Mouse (Mus musculus): Measurements from ENCODE around the gene Dmrt3. TPM values are rescaled to one million over a fixed set of nuclear protein-coding genes. Genes with fewer than 3 reads are reported as not detected.

Gene Dmrt3
- not detected for total RNA-seq (2018; cell fraction: chromatin; rRNA removed)
- not detected for total RNA-seq (2018; cell fraction: cytosol; rRNA removed)
- total RNA-seq (2018; cell fraction: nucleus; rRNA removed), result not detected
- polyA plus RNA-seq (2018), result not detected in 3 replicates

- WGBS (ENCODE audit: missing documents), result 3% methylated on average over 20 of the region's 29 CpGs
- Histone ChIP-seq H3K27ac (no peak within 1 kb of the TSS), H3K4me3 (ENCODE audit: inconsistent target) (no peak within 1 kb of the TSS), H3K79me2 (ENCODE audit: inconsistent target) (no peaks in the 10 kb centered on the region), H3K36me3 (ENCODE audit: inconsistent target) (no peaks in the 10 kb centered on the region)
Observed at GRCm38 (mm10) chr19:25610015-25610410, at the start of gene Dmrt3. Gene Dmrt3, plus strand, starts transcription at chr19:25610301.

GRCm38 (mm10) chr19:25564430-25564829, 45.7 kb upstream of the Dmrt3 start:
- Histone ChIP-seq H3K4me3 (ENCODE audit: inconsistent target) (no peak overlapping the region), H3K27ac (no peak overlapping the region), H3K79me2 (ENCODE audit: inconsistent target) (no peaks in the 10 kb centered on the region), H3K36me3 (ENCODE audit: inconsistent target) (no peaks in the 10 kb centered on the region)
- 73% methylated on average over 12 of the region's 12 CpGs for WGBS (ENCODE audit: missing documents)

- Histone ChIP-seq H3K36me3 (ENCODE audit: inconsistent target) (no peaks in the 10 kb centered on the region), H3K79me2 (ENCODE audit: inconsistent target) (no peaks in the 10 kb centered on the region), H3K4me3 (ENCODE audit: inconsistent target) (no peak overlapping the region), H3K27ac (no peak overlapping the region)
- WGBS (ENCODE audit: missing documents), result 89% methylated on average over 7 of the region's 7 CpGs
Observed at GRCm38 (mm10) chr19:25569778-25570177, 40.3 kb upstream of the Dmrt3 start.

GRCm38 (mm10) chr19:25574431-25574830, 35.7 kb upstream of the Dmrt3 start:
- Histone ChIP-seq H3K36me3 (ENCODE audit: inconsistent target) (no peaks in the 10 kb centered on the region), H3K27ac (no peak overlapping the region), H3K79me2 (ENCODE audit: inconsistent target) (no peaks in the 10 kb centered on the region), H3K4me3 (ENCODE audit: inconsistent target) (no peak overlapping the region)
- WGBS (ENCODE audit: missing documents), result 51% methylated on average over 10 of the region's 10 CpGs

DNA sequence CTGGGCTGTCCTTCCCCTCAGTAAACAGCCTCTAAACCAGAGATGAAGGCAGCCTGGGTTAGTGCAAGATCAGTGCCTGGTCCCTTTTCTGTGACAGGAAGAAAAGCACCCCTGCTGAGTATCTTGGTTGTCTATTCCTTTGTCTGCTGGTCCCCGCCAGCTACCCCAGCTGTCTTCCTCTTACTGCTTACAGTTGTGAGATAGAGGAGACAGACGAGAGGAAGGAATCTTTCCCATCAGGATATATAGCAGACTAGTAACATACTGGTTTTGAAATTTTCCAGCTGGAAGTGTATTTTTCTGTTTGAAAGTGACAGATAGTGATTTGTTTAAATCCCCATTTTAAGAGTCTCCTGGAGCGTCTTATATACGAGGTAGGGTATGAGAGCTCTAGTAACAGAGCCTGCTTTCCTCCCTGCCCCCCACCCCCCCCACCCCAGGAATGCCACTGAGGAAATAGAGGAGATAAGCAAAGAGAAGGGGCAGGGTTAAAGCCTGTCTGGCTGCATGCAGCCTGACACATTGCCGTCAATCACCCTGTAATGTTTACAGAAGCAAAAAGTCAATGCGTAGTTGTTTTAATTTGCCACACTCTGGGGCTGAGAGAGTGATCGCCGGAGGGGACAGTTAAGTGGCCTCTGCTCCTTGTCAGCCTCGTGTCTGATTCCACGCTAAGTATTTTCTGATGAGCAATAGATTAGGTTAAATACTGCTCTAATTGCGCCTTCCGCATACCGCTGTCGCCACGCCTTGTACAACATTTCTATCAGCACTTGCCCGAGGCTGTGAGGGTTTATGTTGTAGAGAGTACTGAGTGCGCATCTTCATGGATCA, 34.9 kb upstream of the Dmrt3 start:
- Histone ChIP-seq H3K4me3 (ENCODE audit: inconsistent target) (no peak overlapping the region), H3K36me3 (ENCODE audit: inconsistent target) (no peaks in the 10 kb centered on the region), H3K79me2 (ENCODE audit: inconsistent target) (no peaks in the 10 kb centered on the region), H3K27ac (no peak overlapping the region)
- whole genome bisulfite sequencing (ENCODE audit: missing documents), result 24% methylated on average over 17 of the region's 17 CpGs

DNA sequence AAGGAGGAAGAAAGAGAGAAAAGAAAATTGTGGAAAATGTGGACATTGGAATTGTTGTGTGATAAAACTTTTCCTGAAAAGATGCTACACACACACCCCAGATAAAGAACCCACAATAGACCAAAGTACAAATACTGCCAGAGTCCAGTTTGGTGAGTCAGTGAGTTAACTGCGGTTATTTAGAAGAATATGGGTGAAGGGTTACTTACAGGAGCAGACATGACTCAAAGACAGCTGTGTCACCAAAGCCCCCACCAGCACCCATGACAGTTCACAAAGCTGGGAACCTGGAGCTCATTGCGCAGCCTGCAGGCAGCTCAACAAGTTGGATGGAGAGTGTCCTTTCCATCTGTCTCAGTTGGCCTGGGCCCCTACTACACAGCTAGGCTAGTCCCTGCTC, 31.7 kb upstream of the Dmrt3 start:
- 95% methylated on average over 2 of the region's 2 CpGs for WGBS (ENCODE audit: missing documents)

DNA sequence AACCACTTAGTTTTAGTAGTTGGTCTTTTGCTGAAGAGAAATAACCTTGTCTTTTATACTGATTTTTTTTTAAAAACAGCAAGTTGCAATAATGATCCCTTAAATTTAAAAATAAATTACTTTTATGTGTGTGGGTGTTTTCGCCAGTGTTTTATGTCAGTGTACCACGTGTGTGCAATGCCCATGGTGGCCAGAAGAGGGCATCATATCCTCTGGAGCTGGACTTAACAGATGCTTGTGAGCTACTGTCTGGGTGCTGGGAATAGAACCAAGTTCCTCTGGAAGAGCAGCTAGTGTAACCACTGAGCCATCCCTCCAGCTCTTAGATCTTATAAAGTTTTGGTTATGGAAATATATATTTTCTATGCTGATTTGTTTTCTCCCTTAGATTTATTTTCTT, 30.7 kb upstream of the Dmrt3 start:
- Histone ChIP-seq H3K4me3 (ENCODE audit: inconsistent target) (no peak overlapping the region), H3K36me3 (ENCODE audit: inconsistent target) (no peaks in the 10 kb centered on the region), H3K79me2 (ENCODE audit: inconsistent target) (no peaks in the 10 kb centered on the region), H3K27ac (no peak overlapping the region)
- 82% methylated on average over 2 of the region's 2 CpGs for WGBS (ENCODE audit: missing documents)

More for the DNA sequence above, 31.7 kb upstream of the Dmrt3 start:
- Histone ChIP-seq H3K4me3 (ENCODE audit: inconsistent target) (no peak overlapping the region), H3K27ac (no peak overlapping the region), H3K36me3 (ENCODE audit: inconsistent target) (no peaks in the 10 kb centered on the region), H3K79me2 (ENCODE audit: inconsistent target) (no peaks in the 10 kb centered on the region)

DNA sequence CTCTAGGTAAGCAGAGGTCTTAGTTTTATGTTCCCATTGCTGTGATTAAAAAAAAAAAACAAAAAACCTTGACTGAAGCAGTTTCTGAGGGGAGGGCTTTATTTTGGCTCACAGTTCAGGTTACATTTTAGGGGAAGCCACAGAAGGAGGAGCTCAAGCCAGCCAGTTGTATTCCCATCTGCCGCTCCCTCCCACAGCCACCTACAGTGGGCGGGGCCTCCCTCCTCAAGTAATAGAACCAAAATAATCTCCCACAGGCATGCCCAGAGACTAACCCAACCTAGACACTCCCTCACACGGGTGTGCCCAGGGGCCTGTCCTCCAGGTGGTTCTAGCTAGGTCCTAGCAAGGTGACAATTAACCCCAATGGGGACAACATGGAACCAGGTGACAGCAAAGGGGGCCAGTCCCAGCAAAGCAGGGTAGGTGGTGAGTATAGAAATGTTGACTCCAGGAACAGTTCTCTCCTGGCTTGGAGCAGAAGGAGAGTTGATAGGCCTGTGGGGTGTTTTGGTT, 12.3 kb upstream of the Dmrt3 start:
- no peaks in the 10 kb centered on the region for H3K79me2 ChIP-seq (ENCODE audit: inconsistent target)
- no peak overlapping the region for H3K27ac ChIP-seq
- H3K36me3 ChIP-seq (ENCODE audit: inconsistent target), result no peaks in the 10 kb centered on the region
- H3K4me3 ChIP-seq (ENCODE audit: inconsistent target), result no peak overlapping the region
- WGBS (ENCODE audit: missing documents), result 54% methylated on average over 3 of the region's 3 CpGs

GRCm38 (mm10) chr19:25598626-25599025, 11.5 kb upstream of the Dmrt3 start:
- Histone ChIP-seq H3K27ac (no peak overlapping the region), H3K36me3 (ENCODE audit: inconsistent target) (no peaks in the 10 kb centered on the region), H3K79me2 (ENCODE audit: inconsistent target) (no peaks in the 10 kb centered on the region), H3K4me3 (ENCODE audit: inconsistent target) (no peak overlapping the region)
- WGBS (ENCODE audit: missing documents), result 33% methylated on average over 4 of the region's 4 CpGs

- Histone ChIP-seq H3K4me3 (ENCODE audit: inconsistent target) (no peak overlapping the region), H3K36me3 (ENCODE audit: inconsistent target) (no peaks in the 10 kb centered on the region), H3K27ac (no peak overlapping the region), H3K79me2 (ENCODE audit: inconsistent target) (no peaks in the 10 kb centered on the region)
- 6% methylated on average over 8 of the region's 8 CpGs for WGBS (ENCODE audit: missing documents)
Observed at GRCm38 (mm10) chr19:25601966-25602365, 8.1 kb upstream of the Dmrt3 start.

DNA sequence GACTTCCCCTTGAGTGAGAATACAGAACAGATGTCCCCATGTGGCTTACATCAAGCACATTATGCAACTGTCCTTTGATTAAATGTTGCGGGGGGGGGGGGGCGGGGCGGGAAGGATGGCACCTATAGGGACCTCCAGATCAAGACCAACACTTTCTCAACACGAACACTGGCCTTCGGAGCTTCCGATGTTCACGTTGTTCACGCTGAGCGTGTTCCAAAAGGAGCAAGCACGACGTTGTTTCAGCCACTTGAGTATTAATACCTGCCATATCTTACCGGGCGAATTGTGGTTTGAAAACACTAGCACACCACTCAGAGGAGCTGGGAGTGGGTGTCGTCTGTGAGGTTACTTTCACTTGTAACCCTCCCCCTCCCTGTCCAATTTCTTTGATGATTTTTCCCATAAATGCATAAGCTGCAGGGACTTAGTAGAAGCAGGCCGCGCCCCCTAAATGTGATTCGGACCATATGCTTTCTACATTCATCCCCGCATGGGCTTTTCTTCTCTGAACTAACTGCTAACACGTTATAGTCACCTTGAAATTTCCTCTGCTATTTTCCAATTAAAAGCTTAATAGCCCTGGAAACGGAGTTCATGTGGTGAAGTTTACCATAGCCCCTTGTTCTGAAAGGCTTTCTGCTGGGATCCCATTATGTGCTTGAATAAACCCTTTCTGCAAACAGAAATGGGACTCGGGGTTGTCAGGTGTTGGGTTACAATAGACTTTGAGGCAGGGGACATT, 2.5 kb upstream of the Dmrt3 start:
- H3K36me3 ChIP-seq (ENCODE audit: inconsistent target), result no peaks in the 10 kb centered on the region
- H3K79me2 ChIP-seq (ENCODE audit: inconsistent target), result no peaks in the 10 kb centered on the region
- no peak overlapping the region for H3K4me3 ChIP-seq (ENCODE audit: inconsistent target)
- H3K27ac ChIP-seq, result no peak overlapping the region
- WGBS (ENCODE audit: missing documents), result 4% methylated on average over 21 of the region's 21 CpGs

- WGBS (ENCODE audit: missing documents), result 12% methylated on average over 7 of the region's 7 CpGs
Observed at GRCm38 (mm10) chr19:25608206-25608580, 1.9 kb upstream of the Dmrt3 start.

DNA sequence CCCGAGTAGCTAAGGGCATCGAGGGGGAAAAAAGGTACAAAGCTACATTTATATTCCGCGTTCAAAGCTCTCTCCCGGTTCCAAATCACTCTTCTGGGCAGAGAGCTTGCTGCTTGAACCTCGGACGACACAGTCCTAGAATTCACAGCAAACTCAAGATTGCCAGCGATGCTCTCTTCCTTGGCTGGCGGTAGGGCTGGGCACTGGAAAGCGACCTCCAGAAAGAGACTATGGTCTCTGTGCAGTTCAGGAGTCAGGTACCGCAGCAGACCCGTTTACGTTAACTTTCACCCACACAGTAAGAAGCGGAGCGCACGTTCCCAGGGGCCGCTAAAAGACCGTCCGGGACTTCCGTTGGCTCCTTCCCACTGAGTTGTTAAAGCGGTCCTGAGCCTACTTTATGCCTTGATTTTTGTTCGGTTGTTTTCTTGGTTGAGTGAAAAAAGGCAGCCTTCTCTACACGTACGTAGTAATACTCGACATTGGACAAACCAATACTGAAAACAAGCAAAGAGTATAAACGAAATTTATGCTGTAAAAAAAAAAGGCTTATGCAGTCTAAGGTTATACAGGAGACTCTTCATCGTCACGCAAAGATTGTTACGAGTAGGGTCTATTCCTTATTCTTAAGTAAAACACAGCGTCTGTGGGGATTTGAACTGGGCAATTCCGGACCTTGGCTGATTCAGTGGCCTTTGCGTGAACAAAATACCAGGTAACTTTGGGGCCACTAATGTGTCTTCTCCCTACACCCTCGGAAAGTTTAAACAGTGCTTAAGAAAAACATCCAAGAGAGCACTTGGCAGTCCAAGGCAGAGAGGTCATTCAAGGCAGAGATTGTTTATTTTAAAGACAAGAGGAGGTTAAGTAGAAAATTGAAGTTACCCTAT, 895 bp upstream of the Dmrt3 start:
- Histone ChIP-seq H3K27ac (no peak overlapping the region), H3K4me3 (ENCODE audit: inconsistent target) (no peak overlapping the region), H3K36me3 (ENCODE audit: inconsistent target) (no peaks in the 10 kb centered on the region), H3K79me2 (ENCODE audit: inconsistent target) (no peaks in the 10 kb centered on the region)
- 6% methylated on average over 33 of the region's 33 CpGs for WGBS (ENCODE audit: missing documents)

More at GRCm38 (mm10) chr19:25608206-25608580, 1.9 kb upstream of the Dmrt3 start:
- no peaks in the 10 kb centered on the region for H3K79me2 ChIP-seq (ENCODE audit: inconsistent target)
- no peak overlapping the region for H3K4me3 ChIP-seq (ENCODE audit: inconsistent target)
- H3K27ac ChIP-seq, result no peak overlapping the region
- H3K36me3 ChIP-seq (ENCODE audit: inconsistent target), result no peaks in the 10 kb centered on the region

- H3K79me2 ChIP-seq (ENCODE audit: inconsistent target), result no peaks in the 10 kb centered on the region
- no peak overlapping the region for H3K27ac ChIP-seq
- 1% methylated on average over 69 of the region's 71 CpGs for WGBS (ENCODE audit: missing documents)
- no peaks in the 10 kb centered on the region for H3K36me3 ChIP-seq (ENCODE audit: inconsistent target)
- no peak overlapping the region for H3K4me3 ChIP-seq (ENCODE audit: inconsistent target)
Observed at GRCm38 (mm10) chr19:25610411-25611111, 460 bp downstream of the Dmrt3 start.
